In genomic region chr2:45115720-45116495, GRCm38 (mm10) we compare ENCODE assay signal across 8 mouse cellular contexts. TPM values are rescaled to one million over a fixed set of nuclear protein-coding genes. Genes with fewer than 3 reads are reported as not detected.
DNase-seq lines count a peak whose midpoint lies in the region; TF ChIP-seq lines count a peak whose summit lies in the region.

No protein-coding gene starts in this region.

- DNase-seq in right cerebral cortex, postnatal 4 days: peak; percentile 70
- no peak for DNase-seq in right cerebral cortex, postnatal 25 days
- peak; percentile 69 for DNase-seq in embryo, embryonic 10 days (ENCODE audit: low spot score)
- peak; percentile 77 for DNase-seq in heart, embryonic 10.5 days (ENCODE audit: low spot score)
- DNase-seq in kidney, adult 2 months: peak; percentile 82
- peak; percentile 51 for DNase-seq in lung, adult 2 months
- DNase-seq in retina, postnatal 1 day: peak; percentile 77
- no peak for DNase-seq in cerebellum, adult 18-20 months

- TF ChIP-seq CTCF in kidney, adult 2 months (conservative IDR thresholded peaks at IDR 0.05; ENCODE audit: insufficient read depth, insufficient read length, low read depth, low read length): no peak
- TF ChIP-seq CTCF in lung, adult 2 months (IDR thresholded peaks at IDR 0.05; ENCODE audit: insufficient read depth, low read length): no peak

- H3K27ac ChIP-seq in heart, embryonic 10.5 days: peak overlapping the region; percentile 94
- peak overlapping the region; percentile 100 for H3K27ac ChIP-seq in kidney, adult 2 months (ENCODE audit: insufficient read depth, low read depth, low read length)

- WGBS in heart, embryonic 10.5 days: 1% methylated on average over 23 of the region's 23 CpGs
- 9% methylated on average over 23 of the region's 23 CpGs for WGBS in kidney, adult 2 months
- 8% methylated on average over 23 of the region's 23 CpGs for WGBS in lung, adult 2 months

- H3K4me3 ChIP-seq in heart, embryonic 10.5 days: peak overlapping the region; percentile 72
- peak overlapping the region; percentile 44 for H3K4me3 ChIP-seq in kidney, adult 2 months (ENCODE audit: insufficient read depth, low read depth, low read length)
- H3K4me3 ChIP-seq in lung, adult 2 months (replicated peaks; ENCODE audit: extremely low read depth, low read depth, low read length): peak overlapping the region; percentile 75

- H3K9me3 ChIP-seq in heart, embryonic 10.5 days: no peaks in the 10 kb centered on the region

- H3K27me3 ChIP-seq in heart, embryonic 10.5 days (ENCODE audit: insufficient read depth, poor library complexity, severe bottlenecking): no peaks in the 10 kb centered on the region
- H3K27me3 ChIP-seq in kidney, adult 2 months (replicated peaks; ENCODE audit: control insufficient read depth, insufficient read depth, low read length): no peaks in the 10 kb centered on the region; the same call in 1 of the 2 replicates

- H3K36me3 ChIP-seq in heart, embryonic 10.5 days: no peaks in the 10 kb centered on the region
- no peaks in the 10 kb centered on the region for H3K36me3 ChIP-seq in kidney, adult 2 months (ENCODE audit: control insufficient read depth, insufficient read depth, low read length)

- peaks cover 7% of the 10 kb centered on the region; the same call in 1 of the 2 replicates for H3K4me1 ChIP-seq in heart, embryonic 10.5 days
- no peaks in the 10 kb centered on the region for H3K4me1 ChIP-seq in kidney, adult 2 months (ENCODE audit: control insufficient read depth, insufficient read depth, low read length)
- no peaks in the 10 kb centered on the region; the same call in 1 of the 2 replicates for H3K4me1 ChIP-seq in lung, adult 2 months (ENCODE audit: control insufficient read depth, insufficient read depth, low read length)

- no peak for TF ChIP-seq POLR2A in kidney, adult 2 months (IDR thresholded peaks at IDR 0.05; ENCODE audit: low read depth, low read length)
- TF ChIP-seq POLR2A in lung, adult 2 months (IDR thresholded peaks at IDR 0.05; ENCODE audit: borderline replicate concordance, extremely low read depth, low read depth, low read length): peak; percentile 52; the same call in 1 of the 2 replicates

RNA-seq across cellular contexts. Expression of gene Zeb2, which starts 1.3 kb away (rescaled TPM):
- polyA plus RNA-seq in heart, embryonic 10.5 days (2016; fragmentation: Nextera tagmentation; extraction: Ambion mirVana): 22.8 and 25.1 TPM in 2 replicates
- 22.7 and 25.6 TPM in 2 replicates for polyA plus RNA-seq in kidney, adult 2 months (2012; rRNA removed)
- 26.1 and 59.0 TPM in 2 replicates for polyA plus RNA-seq in lung, adult 2 months (2012; rRNA removed)

Comparison
In these comparisons a context has a peak if more than half of its experiments do, and no peak if none do; other contexts are left out.
1. DNase-seq: peak in right cerebral cortex, postnatal 4 days (single experiment), embryo, embryonic 10 days (single experiment), heart, embryonic 10.5 days (single experiment), kidney, adult 2 months (single experiment), lung, adult 2 months (single experiment) and retina, postnatal 1 day (single experiment); none in right cerebral cortex, postnatal 25 days (single experiment) and cerebellum, adult 18-20 months (0 of 2).
2. Peak in every context shown above with its lines, with median percentiles within 50 percentile points of each other: H3K4me3 ChIP-seq.